ENCODE assay signal across 22 mouse cellular contexts in the genomic region with DNA sequence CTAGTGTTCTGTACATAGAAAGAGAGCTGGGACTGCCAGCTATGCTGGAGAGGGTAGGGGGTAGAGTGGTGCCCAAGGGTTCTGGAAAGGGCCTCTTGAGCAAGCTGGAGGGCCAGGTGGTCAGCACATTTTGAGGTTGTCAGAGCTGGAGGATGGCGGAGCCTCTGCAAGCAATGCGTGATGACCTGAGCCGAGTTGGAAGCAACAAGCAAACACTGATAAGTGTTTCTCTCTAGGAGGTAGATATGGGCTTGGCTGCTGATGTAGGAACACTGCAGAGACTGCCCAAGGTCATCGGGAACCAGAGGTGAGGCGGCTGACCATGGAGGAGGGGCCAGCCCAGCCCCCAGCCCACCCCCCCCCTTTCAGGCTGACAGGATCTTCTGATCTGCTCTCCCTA. TPM values are rescaled to one million over a fixed set of nuclear protein-coding genes. Genes with fewer than 3 reads are reported as not detected.
A peak's percentile ranks its signal among the peaks of the same experiment; 100 is the strongest.
DNase-seq lines count a peak whose midpoint lies in the region; ATAC-seq and TF ChIP-seq lines count a peak whose summit lies in the region.
"Had no signal": no experiment of that assay in that cellular context is flagged by ENCODE, and none has a peak within 500 bp of the region (broad histone marks: within the 10 kb centered on the region; RNA-seq: fewer than 3 reads in every experiment).

No protein-coding gene starts in this region.

- peaks cover 17% of the 10 kb centered on the region; the same call in 1 of the 2 replicates for H3K36me3 ChIP-seq in lung, postnatal 0 days (ENCODE audit: insufficient read depth, low read length)
- peaks cover 12% of the 10 kb centered on the region for H3K36me3 ChIP-seq in intestine, embryonic 16.5 days (ENCODE audit: control insufficient read depth, insufficient read depth, low read length)

- no peak overlapping the region for H3K4me3 ChIP-seq in lung, postnatal 0 days (ENCODE audit: low read depth, low read length)
- H3K4me3 ChIP-seq in intestine, embryonic 16.5 days (ENCODE audit: low read length), result no peak overlapping the region
- H3K4me3 ChIP-seq: embryonic facial prominence, embryonic 15.5 days; forebrain, embryonic 10.5 days; limb, embryonic 13.5 days; liver, embryonic 15.5 days; midbrain, embryonic 13.5 days; myocyte had no signal

- no peak for TF ChIP-seq CTCF in lung, postnatal 0 days (IDR thresholded peaks at IDR 0.05)

- no peak overlapping the region for H3K27ac ChIP-seq in lung, postnatal 0 days (ENCODE audit: low read length)
- peak overlapping the region; percentile 96 for H3K27ac ChIP-seq in intestine, embryonic 16.5 days (ENCODE audit: low read length)
- H3K27ac ChIP-seq: embryonic facial prominence, embryonic 15.5 days; forebrain, embryonic 10.5 days; limb, embryonic 13.5 days; liver, embryonic 15.5 days; midbrain, embryonic 13.5 days had no signal

- TF ChIP-seq EP300 in lung, postnatal 0 days (IDR thresholded peaks at IDR 0.05), result no peak

- no peak overlapping the region for H3K9ac ChIP-seq in lung, postnatal 0 days (replicated peaks; ENCODE audit: low read depth)
- H3K9ac ChIP-seq in intestine, embryonic 16.5 days (ENCODE audit: low read depth, low read length), result peak overlapping the region; percentile 56
- H3K9ac ChIP-seq: embryonic facial prominence, embryonic 15.5 days; forebrain, postnatal 0 days; limb, embryonic 13.5 days; liver, embryonic 15.5 days; midbrain, embryonic 13.5 days had no signal

- no peak overlapping the region for H3K4me2 ChIP-seq in lung, postnatal 0 days (replicated peaks; ENCODE audit: low read depth, low read length)
- H3K4me2 ChIP-seq in intestine, embryonic 16.5 days (ENCODE audit: low read depth, low read length), result peak overlapping the region; percentile 13
- H3K4me2 ChIP-seq: embryonic facial prominence, embryonic 15.5 days; limb, embryonic 13.5 days; liver, embryonic 15.5 days; midbrain, embryonic 13.5 days had no signal

- 58% methylated on average over 5 of the region's 5 CpGs for WGBS in lung, postnatal 0 days
- 64% methylated on average over 5 of the region's 5 CpGs for WGBS in intestine, embryonic 16.5 days

- ATAC-seq in lung, postnatal 0 days, result peak; percentile 13; the same call in 1 of the 2 replicates
- ATAC-seq in intestine, embryonic 16.5 days, result no peak
- ATAC-seq: activated CD4-positive, CD25-positive, alpha-beta regulatory T cell, adult 4 months; CD4-positive, CD25-positive, alpha-beta regulatory T cell, adult 4 months; forebrain, postnatal 0 days; hindbrain, embryonic 16.5 days; midbrain, embryonic 13.5 days had no signal

- H3K4me1 ChIP-seq in lung, postnatal 0 days (ENCODE audit: insufficient read depth, low read depth, low read length), result peaks cover under 1% of the 10 kb centered on the region; the same call in 1 of the 2 replicates
- peaks cover 24% of the 10 kb centered on the region for H3K4me1 ChIP-seq in intestine, embryonic 16.5 days (ENCODE audit: control insufficient read depth, insufficient read depth, low read length)

- peak; percentile 57 to 82 for DNase-seq in heart, adult 18-20 months
- no peak for DNase-seq in heart, postnatal 14 days
- DNase-seq in lung, postnatal 0 days (ENCODE audit: low spot score), result no peak
- no peak for DNase-seq in lung, postnatal 25 days (ENCODE audit: low spot score)
- no peak for DNase-seq in right cerebral cortex, postnatal 36 days (ENCODE audit: low spot score in 2 of 2)
- no peak for DNase-seq in gastrocnemius, postnatal 25 days
- DNase-seq: adrenal gland, postnatal 14 days; cerebellum, adult 11-12 months; cerebellum, postnatal 25 days; forebrain, postnatal 0 days; kidney, postnatal 25 days had no signal

- no peaks in the 10 kb centered on the region for H3K27me3 ChIP-seq in lung, postnatal 0 days (replicated peaks; ENCODE audit: insufficient read depth, low read length)
- no peaks in the 10 kb centered on the region for H3K27me3 ChIP-seq in intestine, embryonic 16.5 days (replicated peaks; ENCODE audit: control insufficient read depth, insufficient read depth, low read length)
- H3K27me3 ChIP-seq: embryonic facial prominence, embryonic 15.5 days; limb, embryonic 13.5 days; liver, embryonic 15.5 days; midbrain, embryonic 13.5 days had no signal

- intact Hi-C loops in heart, postnatal 14 days (cut with DNase I), result loop anchor here (5.0 kb wide), 1 partner anchor 34 kb away; no protein-coding TSS in a partner anchor

- no peaks in the 10 kb centered on the region for H3K9me3 ChIP-seq in lung, postnatal 0 days (ENCODE audit: low read length)
- H3K9me3 ChIP-seq in intestine, embryonic 16.5 days (ENCODE audit: control insufficient read depth, low read length), result no peaks in the 10 kb centered on the region
- H3K9me3 ChIP-seq: embryonic facial prominence, embryonic 15.5 days; limb, embryonic 13.5 days; liver, embryonic 15.5 days; midbrain, embryonic 13.5 days had no signal

RNA-seq across cellular contexts. Expression of a gene that starts 2.7 kb away (rescaled TPM):
- total RNA-seq in heart, adult 18-20 months (2021), result 10 to 100 TPM in 1 of 2 experiments, 1 to 10 TPM in 1; 9.6 to 18.7 TPM
- 10 to 100 TPM; 38.7 to 51.1 TPM for total RNA-seq in heart, postnatal 14 days (2021)
- polyA plus RNA-seq in lung, postnatal 0 days (2015; fragmentation: Nextera tagmentation; extraction: Ambion mirVana), result 14.9 and 15.6 TPM in 2 replicates
- polyA plus RNA-seq in intestine, embryonic 16.5 days (2015; fragmentation: Nextera tagmentation; extraction: Ambion mirVana), result 2,407 and 2,590 TPM in 2 replicates
- total RNA-seq in gastrocnemius, postnatal 25 days (2021), result 1 to 10 TPM; 3.2 to 5.4 TPM

RNA-seq across cellular contexts. Expression of a gene that starts 6.0 kb away (rescaled TPM):
- 1,000 to 10,000 TPM; 1,960 to 1,989 TPM for total RNA-seq in heart, adult 18-20 months (2021)
- 1,000 to 10,000 TPM; 1,375 to 1,408 TPM for total RNA-seq in heart, postnatal 14 days (2021)
- 287 and 308 TPM in 2 replicates for polyA plus RNA-seq in lung, postnatal 0 days (2015; fragmentation: Nextera tagmentation; extraction: Ambion mirVana)
- 347 and 378 TPM in 2 replicates for polyA plus RNA-seq in intestine, embryonic 16.5 days (2015; fragmentation: Nextera tagmentation; extraction: Ambion mirVana)
- total RNA-seq in gastrocnemius, postnatal 25 days (2021), result 100 to 1,000 TPM; 185 to 241 TPM

RNA-seq across cellular contexts. Expression of a gene that starts 22.6 kb away (rescaled TPM):
- total RNA-seq in heart, adult 18-20 months (2021), result 100 to 1,000 TPM; 196 to 224 TPM
- 100 to 1,000 TPM; 314 to 317 TPM for total RNA-seq in heart, postnatal 14 days (2021)
- 151 and 154 TPM in 2 replicates for polyA plus RNA-seq in lung, postnatal 0 days (2015; fragmentation: Nextera tagmentation; extraction: Ambion mirVana)
- polyA plus RNA-seq in intestine, embryonic 16.5 days (2015; fragmentation: Nextera tagmentation; extraction: Ambion mirVana), result 142 and 146 TPM in 2 replicates
- 100 to 1,000 TPM; 118 to 120 TPM for total RNA-seq in gastrocnemius, postnatal 25 days (2021)

RNA-seq across cellular contexts. Expression of a gene that starts 32.7 kb away (rescaled TPM):
- total RNA-seq in heart, adult 18-20 months (2021), result 1 to 10 TPM in 1 of 2 experiments, under 1 TPM in 1; 0.93 to 1.8 TPM
- 1 to 10 TPM; 3.2 to 3.6 TPM for total RNA-seq in heart, postnatal 14 days (2021)
- polyA plus RNA-seq in lung, postnatal 0 days (2015; fragmentation: Nextera tagmentation; extraction: Ambion mirVana), result 2.2 and 3.0 TPM in 2 replicates
- 0.56 and 0.97 TPM in 2 replicates for polyA plus RNA-seq in intestine, embryonic 16.5 days (2015; fragmentation: Nextera tagmentation; extraction: Ambion mirVana)
- total RNA-seq in gastrocnemius, postnatal 25 days (2021), result not detected
- total RNA-seq: hematopoietic stem cell, adult 5-6 weeks had no signal

RNA-seq across cellular contexts. Expression of a gene that starts 42.2 kb away (rescaled TPM):
- 1 to 10 TPM; 1.5 to 3.4 TPM for total RNA-seq in heart, adult 18-20 months (2021)
- total RNA-seq in heart, postnatal 14 days (2021), result 1 to 10 TPM; 2.2 to 4.0 TPM
- polyA plus RNA-seq in lung, postnatal 0 days (2015; fragmentation: Nextera tagmentation; extraction: Ambion mirVana), result 10.2 and 12.9 TPM in 2 replicates
- polyA plus RNA-seq in intestine, embryonic 16.5 days (2015; fragmentation: Nextera tagmentation; extraction: Ambion mirVana), result 5.2 and 5.9 TPM in 2 replicates
- under 1 TPM; 0.51 to 0.78 TPM for total RNA-seq in gastrocnemius, postnatal 25 days (2021)

Comparison
In these comparisons a context has a peak if more than half of its experiments do, and no peak if none do; other contexts are left out.
1. DNase-seq: peak in heart, adult 18-20 months (2 of 2); none in heart, postnatal 14 days (0 of 2), lung, postnatal 0 days (single experiment), lung, postnatal 25 days (single experiment), right cerebral cortex, postnatal 36 days (0 of 2) and gastrocnemius, postnatal 25 days (single experiment).
2. RNA of a gene that starts 6.0 kb away (total RNA-seq): 1,960 to 1,989 TPM in heart, adult 18-20 months and 1,375 to 1,408 TPM in heart, postnatal 14 days; 185 to 241 TPM in gastrocnemius, postnatal 25 days; every median in the first group is over 4 times any median in the second.